Mouse (Mus musculus) urinary bladder, postnatal 14 days (tissue): Measurements from ENCODE around the gene Parp6.

Experiments
- DNase-seq: peaks from one replicate; pipeline ENCODE4 v3.0.0; 2021; ENCODE audit warnings: low spot score

Gene Parp6

GRCm38 (mm10) chr9:59616622-59617306 is at the start of gene Parp6:
Parp6 (plus strand) TSS chr9:59617284.
- DNase-seq: peak; percentile 100

- no peak for DNase-seq
Observed at GRCm38 (mm10) chr9:59571852-59572251, 45.2 kb upstream of the Parp6 start.

DNA sequence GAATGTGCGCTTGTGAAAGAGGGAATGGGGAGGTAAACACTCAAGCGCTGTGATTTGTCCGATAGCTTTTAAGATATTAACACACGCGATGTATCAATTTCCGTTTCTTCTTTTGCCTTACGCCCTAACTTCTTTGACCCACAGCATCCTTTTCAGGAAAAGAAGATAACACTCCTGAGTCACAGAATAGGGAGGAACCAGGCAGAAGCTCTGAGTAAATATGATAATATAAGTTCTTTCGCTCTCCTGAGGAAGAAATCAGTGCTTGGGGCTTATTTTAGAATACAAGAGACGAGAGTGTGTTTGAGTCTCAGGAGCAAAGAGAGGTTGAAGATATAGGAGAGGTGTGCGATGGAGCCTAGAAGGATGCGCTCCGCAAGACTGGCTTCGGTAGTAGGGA is 39.7 kb upstream of the Parp6 start:
- no peak for DNase-seq

GRCm38 (mm10) chr9:59577844-59578504 is 39.1 kb upstream of the Parp6 start, which contains the start of gene Celf6:
Celf6 (plus strand) TSS chr9:59577917.
- DNase-seq: peak; percentile 86

GRCm38 (mm10) chr9:59578505-59578867 is 38.6 kb upstream of the Parp6 start:
- no peak for DNase-seq

- DNase-seq: peak; percentile 71
Observed at GRCm38 (mm10) chr9:59584871-59585308, 32.2 kb upstream of the Parp6 start.

- no peak for DNase-seq
Observed at GRCm38 (mm10) chr9:59588252-59588651, 28.8 kb upstream of the Parp6 start.

DNA sequence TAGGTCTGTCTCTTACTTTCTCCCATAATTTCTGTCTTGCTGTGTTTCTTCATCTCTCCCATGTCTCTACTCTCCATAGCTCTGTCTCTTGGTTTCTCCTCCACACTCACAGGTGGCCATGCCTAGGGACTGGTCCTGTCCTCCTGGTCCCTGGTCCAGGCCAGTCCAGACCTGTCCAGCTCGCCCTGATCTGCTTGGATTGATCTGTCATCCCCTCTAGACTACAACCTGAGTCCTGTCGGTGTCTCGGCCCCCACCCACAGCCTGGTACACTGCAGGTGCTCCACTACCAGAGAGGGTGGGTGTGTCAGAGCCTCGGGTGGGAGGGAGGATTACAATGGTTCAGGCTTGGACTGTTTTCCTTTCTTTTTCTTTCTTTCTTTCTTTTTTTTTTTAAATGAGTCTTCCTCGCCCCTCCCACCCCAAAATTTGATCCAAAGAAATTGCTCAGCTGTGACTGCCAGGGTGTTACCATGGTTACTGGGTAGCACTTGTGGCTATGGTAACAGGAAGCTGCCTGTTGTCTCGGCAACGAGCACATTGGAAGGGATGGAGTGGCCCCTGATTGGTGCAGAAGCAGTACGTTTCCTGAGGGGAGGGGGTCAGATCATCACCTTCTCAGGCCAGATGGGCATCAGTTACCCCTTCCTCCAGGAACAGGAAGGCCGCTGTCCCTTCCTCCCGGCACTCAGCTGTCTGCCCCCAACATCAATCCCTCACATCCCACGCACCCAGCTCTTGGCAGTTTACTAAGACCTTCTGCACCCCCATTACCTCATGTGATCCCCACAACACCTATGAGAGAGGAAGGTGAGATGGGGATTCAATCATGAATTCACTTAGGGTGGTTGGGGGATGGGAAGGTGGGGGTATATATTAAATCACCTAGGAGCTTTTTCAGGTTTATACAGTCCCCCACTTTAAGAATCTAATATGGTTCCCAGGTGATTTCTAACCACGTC is 28.1 kb upstream of the Parp6 start:
- no peak for DNase-seq

GRCm38 (mm10) chr9:59589703-59590439 is 27.2 kb upstream of the Parp6 start:
- DNase-seq: no peak

GRCm38 (mm10) chr9:59601661-59602060 is 15.4 kb upstream of the Parp6 start:
- DNase-seq: no peak

GRCm38 (mm10) chr9:59605967-59606366 is 11.1 kb upstream of the Parp6 start:
- DNase-seq: no peak

- no peak for DNase-seq
Observed at GRCm38 (mm10) chr9:59610950-59611349, 6.1 kb upstream of the Parp6 start.

DNA sequence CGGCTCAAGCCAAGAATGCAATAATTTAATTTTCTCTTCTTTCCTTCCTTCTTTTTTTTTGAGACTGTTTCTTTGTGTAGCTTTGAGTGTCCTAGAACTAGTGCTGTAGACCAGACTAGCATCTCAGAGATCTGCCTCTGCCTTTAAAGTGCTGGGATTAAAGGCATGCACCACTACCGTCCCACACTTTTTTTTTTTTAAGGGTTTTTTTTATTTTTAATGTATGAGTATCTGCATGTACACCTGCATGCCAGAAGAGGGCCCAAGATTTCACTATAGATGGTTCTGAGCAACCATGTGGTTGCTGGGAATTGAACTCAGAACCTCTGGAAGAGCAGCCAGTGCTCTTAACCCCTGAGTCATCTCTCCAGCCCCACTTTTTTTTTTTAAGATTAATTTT is 1.3 kb upstream of the Parp6 start:
- DNase-seq: no peak

DNA sequence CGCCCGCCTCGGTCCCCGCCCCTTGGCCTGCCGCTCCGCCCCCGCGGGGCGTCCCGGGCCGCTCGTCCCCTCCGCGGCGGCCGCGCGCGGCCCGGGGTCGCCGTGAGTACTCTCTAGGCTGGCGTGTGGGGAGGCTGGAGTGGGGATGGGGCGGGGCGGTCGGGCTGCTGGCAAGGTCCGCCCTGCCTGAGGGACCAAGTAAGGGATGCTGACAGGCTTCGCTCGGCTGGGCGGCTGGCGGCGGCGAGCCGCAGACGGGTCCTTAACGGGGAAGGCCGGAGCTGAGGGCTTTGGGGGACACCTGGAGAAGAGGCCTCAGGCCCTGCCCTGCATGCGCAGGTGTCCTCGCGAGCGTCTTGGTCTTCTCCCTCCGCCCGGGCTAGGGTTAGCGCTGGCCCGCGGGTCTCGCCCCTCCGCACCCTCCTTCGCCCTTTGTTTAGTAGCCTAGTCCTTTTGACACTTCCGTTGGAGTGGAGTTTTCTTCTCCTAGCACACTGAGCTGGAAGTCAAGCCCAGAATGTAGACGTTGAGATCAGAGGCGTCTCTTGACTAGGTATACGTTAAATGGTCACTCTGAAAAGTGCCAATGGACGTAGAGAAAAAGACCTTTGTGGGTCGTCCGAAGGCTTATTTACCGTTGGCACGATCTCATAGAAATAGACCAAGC is 356 bp downstream of the Parp6 start:
- no peak for DNase-seq

- DNase-seq: no peak
Observed at GRCm38 (mm10) chr9:59638372-59638771, 21.3 kb downstream of the Parp6 start.

DNA sequence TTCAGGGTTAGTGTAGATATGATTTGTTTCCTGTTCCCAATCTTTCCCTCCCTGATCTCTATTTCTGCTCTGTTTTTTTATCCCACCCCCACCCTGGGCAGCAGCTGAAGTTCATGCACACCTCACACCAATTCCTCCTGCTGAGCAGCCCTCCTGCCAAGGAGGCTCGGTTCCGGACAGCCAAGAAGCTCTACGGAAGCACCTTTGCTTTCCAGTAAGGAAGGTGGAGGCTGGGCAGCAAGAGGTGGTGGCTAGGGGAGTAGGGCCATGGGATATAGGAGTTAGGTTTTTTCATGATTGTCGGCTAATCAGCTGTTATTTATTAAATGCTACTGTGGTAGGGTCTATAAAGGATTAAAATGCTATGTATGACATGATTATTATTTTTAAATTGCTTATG is 22.9 kb downstream of the Parp6 start:
- DNase-seq: no peak

DNA sequence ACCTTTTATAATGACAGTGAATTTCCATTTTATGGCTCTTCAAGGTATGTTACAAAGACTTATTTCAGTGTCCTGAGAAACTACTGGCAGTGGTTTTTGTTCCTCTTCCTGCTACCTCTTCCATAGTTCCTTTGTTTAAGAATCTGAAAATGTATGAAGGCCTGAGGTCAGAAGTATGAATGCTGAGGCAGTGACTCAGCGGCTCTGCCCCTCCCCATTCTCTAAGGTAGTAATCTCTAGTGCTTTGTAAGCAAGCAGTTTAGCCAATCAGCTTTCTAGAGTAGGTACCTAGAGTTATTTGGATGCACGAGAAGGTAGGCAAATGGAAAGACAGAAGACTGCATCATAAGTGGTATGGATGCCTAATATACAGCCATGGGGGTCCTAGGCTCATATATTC is 24.2 kb downstream of the Parp6 start:
- no peak for DNase-seq

GRCm38 (mm10) chr9:59649911-59650310 is 32.8 kb downstream of the Parp6 start:
- no peak for DNase-seq

GRCm38 (mm10) chr9:59653371-59653770 is 36.3 kb downstream of the Parp6 start:
- peak; percentile 63 for DNase-seq

GRCm38 (mm10) chr9:59654450-59654983 is 37.4 kb downstream of the Parp6 start:
- DNase-seq: no peak
